Mouse (Mus musculus): Measurements from ENCODE around the gene Pthlh.
"Not testable (repeated sequence)": the region's sequence is repeated elsewhere in the genome, so short reads cannot be mapped to it uniquely, and the experiment has no call there.

The Pthlh gene

DNA sequence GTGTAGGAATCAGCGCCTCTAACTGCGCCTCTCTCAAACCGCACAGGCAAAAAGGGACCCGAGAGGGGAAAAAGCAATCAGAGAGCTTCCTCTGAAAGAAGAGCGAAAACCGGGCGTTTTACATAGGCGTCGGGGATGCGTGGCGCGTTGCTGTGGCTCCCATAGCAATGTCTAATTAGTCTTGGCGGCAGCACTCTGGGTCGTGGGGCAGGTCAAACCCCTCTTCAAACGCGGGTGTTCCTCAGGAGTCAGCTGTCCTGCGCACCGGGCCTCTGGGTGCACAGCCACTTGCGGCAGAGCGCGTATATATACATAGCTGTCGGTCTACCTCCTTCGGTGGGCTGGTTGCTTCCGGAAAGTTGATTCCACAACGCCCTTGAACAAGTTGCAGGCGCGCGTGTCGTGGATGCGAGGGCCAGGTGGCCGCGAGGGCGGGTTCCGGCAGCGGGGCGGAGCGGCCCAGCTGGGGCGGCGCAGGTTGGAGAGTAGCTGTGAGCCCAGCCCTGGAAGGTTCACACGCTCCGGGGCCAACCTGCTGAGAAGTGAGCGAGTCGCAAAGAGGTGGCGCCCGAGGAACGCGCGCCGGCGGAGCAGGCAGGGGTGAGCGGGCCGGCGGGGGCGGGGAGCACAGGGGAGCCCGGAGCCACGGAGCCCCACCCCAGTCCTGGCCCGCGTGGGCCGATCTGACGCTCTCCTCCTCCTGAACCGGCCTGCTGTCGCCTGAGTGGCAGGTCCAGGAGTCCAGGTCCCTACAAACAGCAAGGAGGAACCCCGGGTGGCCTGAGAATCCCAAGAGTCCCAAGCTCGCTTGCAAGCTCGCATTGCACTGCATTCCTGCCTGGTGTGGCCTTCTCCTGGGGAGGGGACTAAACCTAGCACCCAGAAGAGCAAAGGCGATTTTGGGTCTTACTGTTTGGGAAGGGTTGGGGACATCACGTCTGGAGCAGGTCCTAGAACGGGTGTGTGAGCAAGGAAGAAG is at the start of gene Pthlh:
TSS of gene Pthlh (minus strand) at position 597 of the 979 bp plus-strand sequence.
- peak; percentile 10 to 26 for DNase-seq (ENCODE audit: low spot score in 2 of 2)

DNA sequence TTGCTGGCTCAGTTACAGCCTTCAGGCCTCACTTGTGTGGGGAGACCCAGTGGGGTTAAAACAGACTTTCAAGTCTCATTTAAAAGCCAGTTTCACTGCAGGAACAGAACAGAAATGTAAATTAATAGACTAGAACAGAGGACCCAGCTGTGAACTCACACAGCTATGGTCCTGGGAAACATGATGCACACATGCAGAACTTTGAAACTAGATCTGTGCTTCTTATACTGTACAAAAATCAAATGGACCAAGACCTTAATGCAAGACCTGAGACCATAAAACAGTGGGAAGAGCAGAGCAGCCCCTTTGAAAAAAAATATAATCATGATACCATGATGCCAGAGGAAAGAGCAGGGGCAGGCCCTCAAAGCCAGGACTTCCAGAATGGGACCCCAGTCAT is 49.3 kb upstream of the Pthlh start:
- no peak for DNase-seq (ENCODE audit: low spot score in 2 of 2)

DNA sequence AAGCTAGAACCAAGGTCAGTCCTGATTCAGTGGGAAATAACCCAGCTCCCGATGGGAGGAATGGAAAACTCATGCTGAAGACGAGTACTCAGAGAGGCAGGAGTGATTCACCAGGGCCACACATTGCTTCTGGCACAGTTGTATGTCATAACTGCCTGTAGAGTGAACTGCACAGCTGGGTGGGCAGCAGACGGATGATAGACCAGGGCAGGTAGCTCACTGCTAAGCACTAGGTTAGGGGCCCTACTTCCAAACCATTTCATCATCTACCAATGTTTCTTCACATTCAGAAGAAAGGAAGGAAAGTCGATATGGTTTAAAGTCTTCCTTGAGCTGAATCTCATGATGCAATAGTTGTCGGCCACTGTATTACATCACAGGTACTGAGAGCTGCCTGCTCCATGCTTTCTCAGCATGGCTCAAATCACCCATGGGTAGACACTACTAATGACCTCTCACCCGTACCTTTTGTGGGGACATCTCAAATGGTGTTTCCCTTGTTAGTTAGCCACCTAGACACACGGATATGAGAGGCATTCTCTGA is 46.5 kb upstream of the Pthlh start:
- DNase-seq (ENCODE audit: low spot score in 2 of 2), result no peak

DNA sequence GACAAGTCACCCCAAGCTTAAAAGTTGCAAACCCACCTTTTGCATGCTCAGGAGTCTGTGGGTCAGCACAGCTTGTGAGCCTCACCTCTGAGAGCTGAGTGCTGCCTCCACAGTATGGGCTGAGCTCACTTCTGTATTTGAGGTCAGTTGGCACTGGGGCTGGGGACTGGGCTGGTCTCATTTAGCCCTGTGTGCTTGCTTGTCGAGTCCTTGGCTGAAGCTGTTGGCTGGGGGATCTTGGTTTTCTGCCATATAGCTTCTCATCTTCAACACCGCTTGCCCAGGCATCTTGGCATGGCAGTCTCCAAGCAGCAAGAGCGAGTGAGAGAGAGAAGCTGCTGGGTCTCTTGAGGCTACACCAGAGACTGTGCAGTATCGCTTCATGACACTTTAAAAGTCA is 46.1 kb upstream of the Pthlh start:
- no peak for DNase-seq (ENCODE audit: low spot score in 2 of 2)

DNA sequence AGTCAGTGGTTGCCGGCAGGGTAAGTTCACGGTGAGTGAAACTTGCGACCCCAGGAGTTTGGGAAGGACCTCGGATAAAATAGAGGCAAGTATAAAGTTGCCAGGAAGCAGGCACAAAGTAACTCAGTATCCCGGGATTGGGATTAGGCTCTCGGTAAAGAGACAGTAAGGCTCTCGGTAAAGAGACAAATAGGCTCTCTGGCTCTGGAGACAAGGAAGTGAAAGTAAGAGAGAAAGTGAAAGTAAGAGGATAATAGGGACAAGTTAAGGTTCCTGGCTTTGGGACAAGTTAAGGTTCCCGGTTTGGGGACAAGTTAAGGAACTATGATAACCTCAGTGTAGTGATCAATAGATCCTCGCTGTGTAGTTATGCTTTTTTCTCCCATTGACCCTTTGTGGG is 40.3 kb upstream of the Pthlh start:
- DNase-seq (ENCODE audit: low spot score in 2 of 2), result not testable (repeated sequence)

DNA sequence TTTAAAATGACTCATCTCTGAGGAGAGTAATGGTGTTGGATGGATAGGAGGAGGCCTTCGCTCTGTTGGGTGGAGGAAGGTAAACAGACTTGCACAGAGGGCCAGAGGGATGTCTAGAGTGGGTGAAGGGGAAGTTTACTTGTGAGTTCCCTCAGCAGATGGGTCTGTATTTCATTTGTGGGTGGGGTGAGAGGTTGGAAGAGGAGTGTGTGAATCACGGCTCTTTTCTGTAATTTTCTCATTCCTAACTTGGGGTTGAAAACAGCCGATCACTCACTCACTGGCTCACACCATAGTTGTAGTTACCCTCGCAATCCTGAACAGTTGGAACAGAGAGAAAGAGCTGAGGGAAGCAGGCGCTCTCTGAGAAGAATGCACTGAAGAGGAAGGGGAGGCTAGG is 35.6 kb upstream of the Pthlh start:
- no peak for DNase-seq (ENCODE audit: low spot score in 2 of 2)

DNA sequence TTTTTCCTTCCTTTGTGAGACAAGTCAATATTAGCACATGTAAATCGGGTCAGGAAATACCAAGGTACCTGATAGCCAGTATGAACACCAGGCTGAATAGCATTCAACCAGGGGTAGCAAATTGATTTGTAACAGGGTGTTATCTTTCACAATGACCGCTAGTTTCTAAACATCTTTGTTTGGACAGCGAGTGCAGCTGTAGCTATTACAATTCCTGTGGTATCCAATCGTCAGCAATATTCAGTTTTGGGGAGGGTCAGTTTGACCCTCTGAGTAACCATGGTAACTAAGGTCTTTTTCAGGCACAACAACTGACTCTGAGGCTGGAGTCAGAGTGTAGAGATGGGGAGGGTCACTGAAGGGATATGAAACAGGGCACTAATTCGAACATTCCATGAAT is 15.3 kb upstream of the Pthlh start:
- no peak for DNase-seq (ENCODE audit: low spot score in 2 of 2)

DNA sequence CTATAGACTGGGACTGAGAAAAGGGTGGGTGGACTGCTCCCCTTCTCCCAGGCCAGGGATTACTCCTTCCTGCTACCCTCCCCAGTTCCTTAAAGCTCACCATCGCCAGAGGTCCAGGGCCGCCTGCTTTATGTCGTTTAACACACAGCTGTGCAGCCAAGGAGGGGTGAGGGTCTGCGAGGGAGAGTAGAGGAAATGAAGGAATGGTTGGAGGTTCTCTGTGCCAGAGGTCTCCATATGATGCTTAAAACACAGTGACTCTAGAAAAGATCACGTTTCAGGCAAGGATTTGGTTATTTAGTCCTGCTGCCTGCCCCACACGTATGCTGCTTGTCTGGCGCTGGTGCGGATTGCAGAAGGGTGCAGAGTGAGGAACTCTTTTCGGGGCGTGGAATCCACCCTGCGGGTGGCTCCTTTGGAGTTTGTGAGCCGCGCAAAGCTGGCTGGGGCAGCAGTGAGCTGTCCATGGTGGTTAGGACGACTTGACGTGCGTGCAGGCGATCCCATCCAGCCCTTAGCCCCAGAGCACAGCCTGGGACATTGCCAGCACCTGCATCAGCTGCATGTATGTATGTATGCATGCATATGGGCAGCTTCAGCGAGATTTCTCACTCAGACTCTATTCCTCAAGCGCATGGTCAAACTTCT is 4.3 kb upstream of the Pthlh start:
- no peak for DNase-seq (ENCODE audit: low spot score in 2 of 2)

DNA sequence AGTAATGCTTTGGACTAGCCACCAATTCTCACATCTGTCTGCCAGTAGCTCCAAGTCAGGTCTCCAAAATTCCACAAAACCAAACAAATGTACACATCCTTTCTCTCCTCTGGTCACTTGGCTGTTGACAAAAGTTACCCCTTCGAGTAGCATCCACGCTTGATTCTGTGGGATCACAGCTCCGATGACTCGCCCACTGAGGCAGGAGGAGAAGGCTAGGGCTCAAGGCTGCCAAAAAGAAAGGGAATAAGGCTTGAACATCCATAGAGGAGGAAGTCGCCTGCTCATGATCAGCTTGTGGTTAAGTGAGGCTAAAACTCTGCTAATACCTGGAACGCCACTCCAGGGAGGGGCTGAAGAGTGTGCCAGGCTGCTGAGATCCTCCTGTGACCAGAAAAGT is 2.5 kb upstream of the Pthlh start:
- no peak for DNase-seq (ENCODE audit: low spot score in 2 of 2)

DNA sequence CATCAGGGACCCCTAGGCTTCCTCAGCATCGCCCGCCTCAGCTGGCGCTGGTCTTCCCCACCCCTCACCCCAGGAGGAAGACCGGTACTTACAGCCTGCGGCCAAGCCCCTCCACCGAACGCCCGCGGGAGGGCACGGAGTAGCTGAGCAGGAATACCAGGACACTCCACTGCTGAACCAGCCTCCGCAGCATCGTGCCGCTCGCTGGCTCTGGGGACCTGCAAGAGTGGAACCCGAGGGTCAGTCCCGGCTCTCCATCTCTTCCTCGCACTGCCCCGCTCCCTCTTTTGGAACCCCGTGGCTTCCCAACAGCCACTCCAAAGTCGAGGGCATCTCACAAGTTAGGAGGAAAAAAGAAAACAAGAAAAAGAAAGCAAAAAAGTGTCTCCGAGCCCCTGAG is 805 bp downstream of the Pthlh start:
- no peak for DNase-seq (ENCODE audit: low spot score in 2 of 2)

DNA sequence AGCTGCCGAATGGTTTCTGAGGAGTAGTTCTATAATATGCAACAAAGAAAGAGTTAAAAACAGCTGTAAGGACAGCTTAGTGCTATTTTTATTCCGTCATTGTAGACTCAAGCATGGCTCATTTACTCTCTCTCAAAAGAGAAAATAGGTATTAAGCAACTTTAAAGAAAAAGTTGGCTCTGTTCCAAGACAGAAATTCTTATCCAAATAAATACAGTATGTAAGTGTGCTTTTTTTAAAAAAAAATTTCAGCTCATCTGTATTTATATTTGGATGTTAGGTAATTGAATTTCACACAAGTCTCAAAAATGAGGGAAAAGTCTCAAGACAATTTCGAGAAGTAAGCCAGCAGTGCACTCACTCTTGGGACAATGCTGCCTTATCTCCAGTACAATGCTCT is 2.4 kb downstream of the Pthlh start:
- no peak for DNase-seq (ENCODE audit: low spot score in 2 of 2)

DNA sequence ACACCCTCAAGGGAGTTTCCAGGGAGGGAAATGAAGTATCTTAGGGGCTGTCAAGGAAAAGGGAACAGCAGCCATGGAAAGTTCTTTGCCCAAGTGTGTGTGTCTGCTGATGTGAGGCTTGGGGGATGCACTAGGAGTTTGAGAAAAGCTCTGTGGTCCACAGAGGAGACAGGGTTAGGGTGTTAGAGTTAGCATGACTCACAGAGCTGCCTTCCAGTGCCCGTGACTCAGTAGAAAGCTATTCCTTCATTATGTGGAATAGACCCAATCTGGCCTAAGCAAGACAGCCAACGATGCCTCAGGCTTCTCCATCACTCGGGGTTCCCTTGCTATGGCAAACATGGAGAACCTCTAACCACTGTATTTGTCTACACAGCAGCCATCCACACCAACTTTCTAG is 3.2 kb downstream of the Pthlh start:
- DNase-seq (ENCODE audit: low spot score in 2 of 2), result no peak

DNA sequence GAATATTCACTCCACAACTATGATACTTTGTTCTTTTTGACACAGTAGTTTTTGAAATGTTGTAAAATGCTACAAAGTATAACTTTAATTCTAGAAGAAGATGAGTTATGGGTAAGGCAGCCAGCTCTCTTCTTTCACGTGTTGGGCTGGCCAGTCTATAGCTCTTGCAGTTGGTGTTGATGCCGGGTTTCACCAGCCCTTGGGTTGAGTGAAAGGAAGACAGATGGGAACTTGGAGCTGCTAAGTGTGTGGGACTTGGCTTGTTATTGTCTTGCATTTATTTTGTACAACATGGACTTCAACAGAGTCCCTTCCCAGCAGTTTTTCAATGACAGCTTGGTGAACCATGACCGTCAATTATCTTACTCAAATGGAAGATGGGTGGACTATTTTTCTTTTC is 16.2 kb downstream of the Pthlh start:
- DNase-seq (ENCODE audit: low spot score in 2 of 2), result no peak

DNA sequence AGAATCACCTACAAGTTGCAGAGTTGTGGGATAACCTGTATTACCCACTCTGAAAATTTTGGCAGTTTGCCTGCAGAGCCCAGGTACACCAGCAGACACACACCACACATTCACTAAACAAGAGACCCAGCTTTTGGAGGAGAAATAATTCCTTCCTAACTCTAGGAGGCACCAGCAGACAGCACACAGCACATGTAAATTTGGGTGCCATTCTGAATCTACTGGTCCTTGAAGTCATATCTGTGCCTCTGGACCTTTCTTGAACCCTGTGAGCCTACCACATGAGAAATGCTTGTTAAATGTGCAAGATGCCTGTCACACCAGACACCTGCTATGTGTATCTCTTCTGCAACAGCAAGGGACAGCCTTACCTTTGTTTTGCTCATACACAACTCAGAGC is 19.7 kb downstream of the Pthlh start:
- no peak for DNase-seq (ENCODE audit: low spot score in 2 of 2)

DNA sequence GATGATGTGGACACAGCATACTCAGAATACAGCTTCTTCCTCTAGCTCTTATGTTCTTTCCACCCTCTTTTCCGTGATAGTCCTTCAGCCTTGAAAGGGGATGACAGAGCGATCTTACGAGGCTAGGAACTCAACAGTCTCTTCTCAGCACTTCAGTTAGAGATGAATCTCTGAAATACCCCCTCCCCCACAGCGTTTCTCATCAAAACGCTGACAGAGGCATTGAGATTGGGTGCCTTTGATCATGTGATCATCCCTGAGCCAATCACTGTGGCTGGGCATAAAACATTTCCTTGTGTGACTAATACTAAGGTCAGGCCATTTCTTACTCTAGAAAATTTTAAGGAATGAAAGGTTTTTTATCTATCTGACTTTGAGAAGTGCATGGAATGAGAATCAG is 20.3 kb downstream of the Pthlh start:
- DNase-seq (ENCODE audit: low spot score in 2 of 2), result no peak

DNA sequence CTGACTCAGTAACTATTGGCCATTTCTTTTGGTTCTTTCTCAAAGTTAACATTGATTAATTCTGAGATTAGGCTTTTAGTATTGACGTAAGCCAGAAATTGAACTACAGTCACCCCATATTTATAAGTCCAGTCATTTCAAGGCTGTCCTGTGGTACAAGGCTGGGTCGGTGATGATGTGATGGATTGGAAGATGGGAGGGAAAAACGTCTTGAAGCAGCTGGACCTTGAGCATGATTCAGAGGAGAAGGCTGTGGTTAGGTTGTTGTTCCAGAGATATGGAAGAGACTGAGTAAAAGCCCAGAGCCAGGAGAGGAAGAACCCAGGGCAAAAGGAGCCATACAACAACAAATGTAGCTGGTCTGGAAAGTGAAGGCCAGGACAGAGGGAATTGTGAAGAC is 22.4 kb downstream of the Pthlh start:
- no peak for DNase-seq (ENCODE audit: low spot score in 2 of 2)

DNA sequence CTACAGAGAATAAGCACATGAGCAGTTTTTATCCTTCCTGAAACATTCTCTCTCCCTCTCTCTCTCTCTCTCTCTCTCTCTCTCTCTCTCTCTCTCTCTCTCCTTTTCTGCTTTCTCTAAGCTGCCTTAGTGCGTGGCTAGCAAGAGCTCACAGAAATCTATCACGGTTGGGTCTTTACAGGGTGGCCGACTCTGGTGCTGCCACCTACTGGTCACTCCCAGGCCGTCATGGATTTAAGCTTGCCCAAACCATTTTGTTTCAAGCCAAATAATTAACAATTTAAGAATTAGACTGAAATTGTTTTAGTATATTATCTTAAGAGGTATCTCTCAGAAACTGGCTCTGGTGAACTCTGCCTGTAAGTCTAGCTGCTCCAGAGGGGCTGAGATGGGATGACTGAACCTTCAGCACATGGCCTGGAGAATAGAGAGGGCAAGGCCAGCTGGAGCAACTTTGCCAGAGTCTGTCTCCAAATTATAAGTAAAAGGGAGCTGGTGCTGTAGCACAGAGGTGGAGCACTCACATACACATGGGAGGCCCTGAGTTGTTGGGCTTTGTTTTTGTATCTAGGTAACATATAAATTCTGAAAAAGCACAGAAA is 23.7 kb downstream of the Pthlh start:
- peak in 1 of 2 experiments; percentile 42 for DNase-seq (ENCODE audit: low spot score in 2 of 2)

DNA sequence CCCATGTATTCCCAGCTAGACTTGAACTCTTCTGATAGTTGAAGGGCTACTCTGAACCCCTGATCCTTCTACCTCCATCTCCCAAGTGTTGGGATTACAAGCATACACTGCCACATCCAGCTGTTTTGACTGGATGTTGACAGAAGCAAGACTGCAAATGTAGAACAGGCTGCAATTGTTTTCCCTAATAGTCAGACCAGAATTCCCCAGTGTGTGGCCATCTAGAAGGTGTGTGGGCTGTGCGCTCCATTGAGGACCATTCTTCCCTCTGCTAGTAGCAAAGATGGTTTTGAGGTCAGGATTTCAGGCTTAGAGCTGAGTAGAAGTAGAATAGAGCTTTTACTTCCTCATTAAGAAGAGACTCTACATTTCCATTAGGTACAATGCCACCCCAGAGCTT is 37.3 kb downstream of the Pthlh start:
- no peak for DNase-seq (ENCODE audit: low spot score in 2 of 2)

DNA sequence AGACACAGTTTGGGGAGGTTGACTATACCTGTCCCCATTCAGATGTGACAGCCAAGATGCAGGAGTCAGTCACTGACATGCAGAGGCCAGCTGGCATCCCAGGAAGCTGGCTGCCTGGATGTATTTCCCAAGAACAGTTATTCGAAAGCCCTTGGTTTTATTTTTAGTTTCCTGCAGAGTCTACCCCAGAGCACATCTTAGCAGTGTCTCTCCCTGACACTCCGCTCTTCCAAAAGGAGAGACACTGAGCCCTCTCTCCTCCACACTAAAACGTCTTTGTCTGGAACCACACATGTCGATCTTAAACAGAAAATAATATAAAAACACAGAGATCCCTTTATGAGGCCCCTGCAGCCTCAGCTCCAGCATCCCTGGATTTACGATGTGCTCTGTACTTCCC is 44.9 kb downstream of the Pthlh start:
- DNase-seq (ENCODE audit: low spot score in 2 of 2), result peak in 1 of 2 experiments; percentile 5

DNA sequence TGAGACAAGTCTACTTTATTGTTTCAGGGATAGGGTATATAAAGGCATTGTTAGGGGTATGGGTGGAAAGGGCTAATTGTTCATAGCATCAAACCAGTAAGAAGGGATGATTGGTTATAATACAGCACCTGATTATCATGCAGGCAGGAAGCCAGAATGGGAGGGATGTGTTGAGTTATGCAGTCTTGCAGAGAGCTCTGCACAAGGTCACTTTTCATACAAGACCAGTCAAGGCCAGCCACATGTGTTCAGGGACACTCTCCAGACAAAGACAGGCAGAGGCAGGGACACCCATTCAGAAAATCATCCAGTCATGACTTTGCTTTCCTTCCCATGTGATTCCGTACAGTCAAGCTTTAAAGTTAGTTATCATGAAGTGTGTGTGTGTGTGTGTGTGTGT is 47.8 kb downstream of the Pthlh start:
- no peak for DNase-seq (ENCODE audit: low spot score in 2 of 2)

DNA sequence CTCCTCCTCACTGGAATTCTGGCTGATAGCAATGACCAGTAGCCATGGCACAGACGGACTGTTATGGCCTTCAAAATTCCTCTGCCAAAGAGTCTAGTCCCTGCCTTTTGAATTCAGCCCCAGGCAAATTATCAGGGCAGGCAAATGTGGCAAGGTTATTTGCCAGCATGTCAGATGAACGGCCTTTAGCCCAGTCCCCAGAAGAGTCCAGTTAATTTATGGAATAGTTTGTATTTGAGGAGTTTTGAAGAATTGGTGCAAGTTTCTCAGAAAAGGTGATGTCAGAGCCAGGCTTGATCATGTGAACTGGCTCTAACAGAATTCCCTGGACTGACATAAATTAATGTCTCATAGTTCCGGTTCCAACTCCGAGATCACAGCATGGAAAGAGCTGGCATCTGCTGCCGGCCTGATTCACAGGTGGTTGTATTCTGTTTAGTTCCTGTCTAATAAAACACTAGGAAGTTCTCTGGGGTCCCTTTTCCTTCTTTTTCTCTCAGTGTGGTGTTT is 56.1 kb downstream of the Pthlh start:
- DNase-seq (ENCODE audit: low spot score in 2 of 2), result no peak
